Mouse (Mus musculus) ovary, postnatal 10 days (tissue): ENCODE data around the gene Tpte.

Source experiments
- DNase-seq: peaks from one replicate; pipeline ENCODE4 v3.0.0; 2022; ENCODE audit warnings: low spot score

Gene Tpte

DNA sequence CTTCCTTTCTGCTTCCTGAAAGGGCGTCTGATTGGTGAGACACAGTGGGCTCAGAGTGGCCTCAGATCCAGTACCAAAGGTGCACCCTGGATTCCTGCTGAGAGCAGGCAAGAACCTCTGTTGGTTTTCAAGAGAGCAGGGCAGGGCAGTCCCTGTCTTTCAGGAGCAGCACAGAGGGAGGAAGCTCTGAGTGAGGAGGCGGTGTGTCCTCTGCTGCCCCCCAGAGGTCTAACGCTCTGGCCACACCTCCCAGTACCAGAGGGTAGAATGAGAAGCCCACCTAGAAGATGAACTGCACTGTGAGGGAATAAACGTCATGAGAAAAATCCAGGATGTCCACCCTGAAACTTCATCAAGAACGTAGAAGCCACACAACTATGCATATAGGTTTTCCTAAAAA, 93.7 kb downstream of the Tpte start:
- no peak for DNase-seq

DNA sequence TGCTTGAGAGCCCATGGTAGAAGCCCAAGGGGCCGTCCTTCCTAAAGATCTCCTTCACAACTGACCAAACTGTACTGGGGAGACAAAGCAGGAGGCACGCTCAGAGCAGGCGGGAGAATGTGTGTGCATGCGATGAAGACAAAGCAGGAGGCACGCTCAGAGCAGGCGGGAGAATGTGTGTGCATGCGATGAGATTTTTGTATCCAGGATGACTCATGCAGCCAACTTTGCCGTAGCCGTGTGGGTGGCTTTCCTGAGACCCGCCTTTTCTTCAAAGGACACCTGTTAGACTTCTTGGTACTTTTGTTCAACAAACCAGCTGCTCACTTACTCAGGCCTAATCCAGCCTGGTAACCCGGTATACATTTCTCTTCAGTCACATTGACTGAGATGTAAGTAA, 97.7 kb downstream of the Tpte start:
- DNase-seq, result no peak

DNA sequence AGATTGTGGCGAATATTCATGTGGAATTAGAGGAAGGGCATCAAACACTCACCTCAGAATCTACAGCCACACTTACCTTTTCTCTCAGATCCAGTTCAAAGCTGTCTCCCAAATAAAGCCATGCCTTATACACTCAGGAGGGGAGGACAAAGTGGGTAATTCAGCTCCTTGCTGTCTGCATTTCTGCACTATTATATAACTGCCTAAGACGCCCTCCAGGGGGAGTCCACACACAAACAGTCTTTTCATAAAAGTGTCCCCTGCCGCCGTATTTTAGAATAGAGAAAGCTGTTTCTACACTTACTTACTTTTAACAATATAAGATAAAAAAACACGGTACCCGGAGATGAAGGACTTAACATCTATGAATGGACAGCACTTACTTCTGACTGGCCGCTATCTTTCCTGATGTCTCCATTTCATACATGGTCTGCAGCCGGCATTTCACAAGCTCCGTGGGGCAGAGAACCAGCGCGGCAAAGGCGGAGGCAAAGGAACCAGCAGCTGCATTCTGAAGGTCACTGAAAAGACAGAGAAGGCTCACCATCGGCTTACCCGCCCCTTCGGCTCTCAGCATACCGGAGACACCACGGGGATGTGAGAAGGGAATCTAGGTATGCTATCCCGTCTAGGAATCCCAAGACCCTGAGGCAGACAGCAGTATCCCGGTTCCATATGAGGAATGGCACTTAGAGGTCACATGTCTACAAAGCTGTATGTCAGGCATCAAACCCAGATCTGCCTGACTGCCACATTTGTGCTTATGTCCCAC, 99.8 kb downstream of the Tpte start:
- no peak for DNase-seq

DNA sequence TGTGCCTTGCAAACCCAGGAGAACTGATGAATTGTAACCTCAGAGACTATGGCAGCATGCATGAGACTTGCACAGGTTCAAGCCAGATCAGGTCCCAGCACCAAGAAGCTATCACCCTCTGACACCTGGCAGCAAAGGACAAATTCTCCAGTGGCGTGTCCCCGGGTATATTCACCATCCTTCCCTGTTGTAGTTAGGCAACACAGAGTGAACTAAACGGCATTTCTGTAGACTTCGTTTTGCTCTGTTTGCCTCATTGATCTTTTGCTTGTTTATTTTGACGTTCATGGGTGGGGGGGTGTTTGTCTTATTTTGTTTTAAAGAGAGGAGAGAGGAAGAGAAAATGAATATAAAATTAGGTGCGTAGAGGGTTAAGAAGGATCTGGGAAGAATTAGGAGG, 101.9 kb downstream of the Tpte start:
- no peak for DNase-seq

DNA sequence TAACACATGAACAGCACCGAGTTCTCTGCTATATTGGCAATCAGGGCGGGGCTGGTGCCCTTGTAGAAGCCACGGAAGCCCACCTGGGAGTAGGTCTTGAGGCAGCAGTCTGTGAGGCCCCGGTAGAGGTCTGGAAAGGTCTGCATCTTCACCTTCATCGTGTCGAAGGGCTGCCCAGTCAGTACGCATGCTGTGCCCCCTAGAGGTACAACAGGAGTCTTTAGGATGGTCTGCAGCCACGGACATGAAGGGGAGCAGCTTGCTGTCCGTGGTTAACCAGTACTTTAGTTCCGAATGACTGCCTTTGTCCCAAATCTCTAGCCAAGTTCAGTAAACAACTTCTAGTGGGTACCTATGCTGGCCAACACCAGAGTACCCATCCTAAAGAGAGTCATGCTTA, 106.6 kb downstream of the Tpte start:
- DNase-seq, result no peak

DNA sequence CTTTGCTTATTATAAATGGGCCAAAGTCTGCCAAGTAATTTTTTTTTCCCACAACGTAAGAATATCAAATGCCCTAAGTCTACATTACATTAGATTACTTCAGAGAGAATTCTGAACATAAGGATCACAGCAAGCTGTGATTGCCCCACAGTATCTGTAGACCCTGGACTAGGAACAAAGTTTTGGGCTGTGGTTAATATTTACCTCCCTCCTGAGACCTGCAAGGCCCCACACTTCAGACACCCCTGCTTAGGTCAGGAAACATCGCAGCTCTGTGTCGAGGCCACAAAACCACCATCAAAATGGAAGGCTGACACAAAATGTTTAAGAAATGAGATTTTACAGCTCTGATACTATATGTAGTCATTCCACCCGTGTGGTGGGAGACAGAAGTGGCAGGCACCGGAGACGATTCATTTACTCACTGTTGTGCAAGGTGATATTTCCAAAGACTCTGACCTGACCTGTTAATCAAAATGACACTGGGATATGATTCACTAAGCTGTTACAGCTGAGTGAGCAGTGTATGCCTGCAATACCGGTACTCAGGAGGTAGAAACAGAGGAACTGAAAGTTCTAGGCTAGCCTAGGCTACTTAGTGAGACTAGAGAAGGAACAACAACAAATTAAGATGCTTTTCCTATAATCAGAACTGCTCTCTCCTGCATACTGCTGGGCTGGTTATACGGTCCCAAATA, 107.7 kb downstream of the Tpte start:
- DNase-seq, result no peak

DNA sequence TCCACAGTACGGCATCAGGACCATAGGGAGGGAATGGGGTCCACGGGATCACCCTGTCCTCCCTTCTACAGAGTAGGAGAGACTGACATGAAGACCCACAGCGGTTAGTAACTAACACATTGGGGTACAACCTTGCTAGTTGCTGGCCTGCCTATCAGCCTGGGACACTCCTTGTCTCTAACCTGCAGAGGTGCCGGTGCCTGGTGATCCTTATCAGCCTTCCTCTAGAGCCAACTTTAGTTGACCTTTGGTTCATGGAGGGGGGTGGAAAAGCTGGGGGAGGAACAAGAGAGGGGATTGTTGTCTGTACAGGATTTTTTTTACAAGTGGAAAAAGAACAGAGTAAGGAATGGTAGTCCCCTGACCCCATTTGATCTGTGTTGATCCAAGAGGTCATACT, 111.2 kb downstream of the Tpte start:
- no peak for DNase-seq

DNA sequence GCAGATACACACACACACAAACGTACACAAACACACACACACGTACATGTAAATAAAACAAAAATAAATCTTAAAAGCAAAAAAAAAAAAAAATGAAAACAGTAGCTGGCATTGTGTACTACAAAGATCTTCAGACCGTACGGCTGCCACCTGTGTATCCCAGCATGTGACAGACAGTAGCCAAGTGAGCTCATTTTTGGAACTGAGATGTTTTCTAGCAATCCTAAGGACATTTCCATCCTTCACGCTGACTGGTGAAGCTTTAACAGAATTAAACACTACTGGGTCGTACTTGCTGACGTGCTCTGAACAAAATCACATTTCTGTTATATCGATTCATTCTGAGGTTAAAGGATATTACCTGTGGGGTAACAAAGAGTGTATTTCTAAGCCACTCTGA, 112.0 kb downstream of the Tpte start:
- no peak for DNase-seq

DNA sequence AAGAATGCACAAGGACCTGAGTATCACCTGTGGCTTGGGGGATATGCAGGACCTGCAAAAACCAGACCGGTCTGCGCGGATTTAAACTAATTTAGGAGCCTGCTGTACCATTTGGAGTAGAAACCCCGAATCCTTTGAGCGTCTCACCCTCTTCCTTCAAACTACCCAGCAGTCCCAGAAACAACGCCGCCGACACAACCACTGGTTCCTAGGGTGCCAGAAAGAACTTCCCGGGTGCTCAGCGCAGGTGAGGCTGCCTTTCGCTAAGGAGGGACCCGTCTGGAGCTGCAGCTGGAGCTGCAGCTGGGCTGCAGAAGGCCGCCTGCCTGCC, 114.5 kb downstream of the Tpte start:
- no peak for DNase-seq

DNA sequence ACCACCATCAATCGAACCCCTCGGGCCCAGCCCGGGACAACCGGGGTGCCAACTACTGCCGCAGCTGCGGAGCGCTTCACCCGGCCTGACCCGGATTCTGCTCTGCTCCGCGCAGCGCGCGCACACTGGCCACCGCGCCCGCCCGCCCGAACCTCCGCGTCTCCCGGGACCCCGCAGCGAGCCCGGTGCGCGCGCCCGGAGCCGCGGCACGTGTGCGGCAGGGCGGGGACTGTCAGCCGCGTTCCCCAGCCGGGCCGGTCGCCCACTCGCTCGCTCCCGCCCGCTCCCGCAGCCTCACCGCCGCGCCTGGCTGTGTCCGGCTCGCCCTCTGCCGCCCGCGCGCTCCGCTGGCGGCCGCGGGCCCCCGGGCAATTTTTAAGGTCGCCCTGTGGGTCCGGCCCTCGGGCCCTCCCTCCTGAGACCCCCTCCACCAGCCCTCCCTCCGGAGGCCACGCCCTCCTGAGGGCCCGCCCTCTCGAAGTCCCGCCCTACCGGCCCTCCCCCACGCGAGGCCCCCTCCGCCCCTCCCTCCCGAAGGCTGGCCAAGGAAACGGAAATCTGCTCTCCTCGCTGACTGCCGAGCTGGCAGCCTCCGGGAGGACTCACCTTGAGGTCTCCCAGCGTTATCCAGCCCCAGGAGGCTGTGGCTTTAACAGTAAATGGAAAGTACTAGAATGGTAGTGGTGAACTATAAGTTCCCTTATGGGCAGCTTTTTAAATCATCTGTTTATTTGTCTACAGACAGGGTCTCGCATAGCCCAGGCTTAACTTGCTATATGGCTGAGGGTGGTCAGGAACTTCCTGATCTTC, 115.1 kb downstream of the Tpte start, which contains the start of gene Slc25a15:
Gene Slc25a15 (minus strand): TSS at position 456 of the 810 bp plus-strand sequence.
- peak; percentile 82 for DNase-seq

DNA sequence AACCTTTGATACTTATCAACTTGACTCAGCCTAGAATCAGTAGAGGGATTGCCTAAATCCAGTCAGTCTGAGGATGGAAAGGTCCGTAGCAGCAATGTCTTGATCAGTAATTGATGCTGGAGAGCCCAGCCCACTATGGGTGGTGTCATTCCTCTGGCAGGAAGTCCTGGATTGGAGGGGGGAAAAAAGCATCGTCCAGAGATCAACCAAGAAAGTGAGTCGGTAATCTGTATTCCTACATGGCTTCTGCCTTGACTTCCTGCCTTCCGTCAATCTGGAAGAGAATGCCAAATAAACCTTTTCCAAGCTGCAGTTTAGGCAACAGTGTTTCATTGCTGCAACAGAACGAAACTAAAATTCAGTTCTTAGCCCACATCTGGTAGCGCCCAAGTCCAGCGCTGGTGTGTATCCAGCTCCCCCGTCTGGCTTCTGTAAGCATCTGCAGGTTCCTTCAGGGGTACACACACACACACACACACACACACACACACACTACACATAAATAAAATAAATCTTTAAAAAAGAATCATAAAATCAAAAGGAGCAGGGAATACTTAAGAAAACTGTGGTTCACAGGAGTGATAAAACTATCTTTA, 116.1 kb downstream of the Tpte start:
- no peak for DNase-seq

DNA sequence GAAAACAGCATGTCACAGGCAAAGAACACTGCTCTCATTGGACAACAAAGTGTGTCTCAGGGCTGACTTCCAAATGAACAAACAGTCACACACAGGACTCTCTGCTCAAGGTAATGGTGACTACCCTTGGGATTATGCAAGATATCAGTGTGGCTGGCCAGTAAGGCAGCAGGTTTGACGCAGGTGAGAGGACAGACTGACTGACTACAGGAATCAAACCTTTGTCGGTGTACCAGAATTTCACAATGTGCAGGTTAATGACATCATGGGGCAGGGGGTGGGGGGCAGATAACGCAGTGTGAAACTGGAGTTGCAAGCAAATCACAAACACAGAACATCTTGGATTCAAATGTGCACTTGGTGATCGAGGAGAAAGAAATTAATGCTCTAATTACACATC, 117.4 kb downstream of the Tpte start:
- no peak for DNase-seq

DNA sequence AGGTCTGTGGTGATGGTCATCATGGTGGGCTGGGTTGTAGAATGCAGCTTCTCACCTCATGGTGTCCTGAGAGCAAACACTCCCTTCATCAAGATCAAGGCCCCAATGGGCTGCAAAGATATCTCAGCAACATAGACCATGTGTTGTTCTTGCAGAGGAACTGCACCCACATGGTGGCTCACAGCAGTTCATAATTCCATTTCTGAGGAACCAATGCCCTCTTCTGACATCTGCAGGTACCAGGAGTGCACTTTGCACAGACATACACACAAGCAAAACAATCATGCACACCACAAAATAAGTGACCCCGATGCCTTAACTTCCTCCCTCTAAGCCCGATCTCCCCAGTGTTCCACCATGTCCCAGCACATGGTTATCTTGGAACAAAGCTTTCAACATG, 120.0 kb downstream of the Tpte start:
- no peak for DNase-seq

DNA sequence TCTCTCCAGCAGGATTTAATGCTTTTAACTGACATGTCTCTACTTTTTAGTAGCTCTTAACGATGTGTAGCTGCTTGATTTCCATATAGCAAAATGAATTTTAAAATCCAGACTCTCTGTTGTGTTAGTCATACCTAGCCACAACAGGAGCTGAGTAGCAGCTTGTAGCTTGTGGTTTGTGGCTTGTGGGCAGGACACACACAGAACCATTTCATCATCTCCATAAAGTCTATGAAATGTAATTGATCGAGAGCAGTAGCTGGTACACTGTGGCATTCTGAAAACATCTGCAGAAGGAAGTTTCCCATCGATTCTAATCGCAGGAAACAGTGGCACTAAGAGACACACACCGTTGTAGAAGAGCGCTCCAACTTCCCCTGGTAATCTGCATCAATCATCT, 122.5 kb downstream of the Tpte start:
- DNase-seq, result no peak

DNA sequence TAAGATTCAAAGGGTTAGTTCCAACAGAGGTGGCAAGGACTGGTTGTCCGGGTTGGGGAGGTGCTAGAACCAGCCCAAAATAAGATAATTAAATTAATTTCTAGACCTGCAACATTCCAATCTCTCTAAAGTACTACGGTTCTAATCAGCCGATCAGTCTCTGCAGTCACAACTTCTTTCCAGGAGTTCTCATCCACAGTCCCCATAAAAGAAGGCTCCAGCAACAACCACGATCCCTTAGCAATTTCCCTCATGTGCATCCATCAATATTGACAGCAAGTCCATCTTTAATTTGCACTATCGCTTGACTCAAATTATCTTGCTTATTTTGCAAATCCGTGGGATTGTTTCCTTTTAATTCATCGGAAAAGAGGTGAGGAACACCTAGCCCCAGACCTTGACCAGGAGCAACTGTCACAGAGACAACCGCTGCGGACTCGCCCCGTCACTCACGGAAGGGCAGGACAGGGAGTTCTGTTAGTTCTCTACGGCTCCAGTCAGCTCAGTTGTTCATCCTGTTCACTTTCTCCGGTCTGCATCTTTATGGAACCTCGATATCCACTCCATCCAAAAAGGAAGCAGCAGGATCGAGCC, 127.5 kb downstream of the Tpte start:
- no peak for DNase-seq

DNA sequence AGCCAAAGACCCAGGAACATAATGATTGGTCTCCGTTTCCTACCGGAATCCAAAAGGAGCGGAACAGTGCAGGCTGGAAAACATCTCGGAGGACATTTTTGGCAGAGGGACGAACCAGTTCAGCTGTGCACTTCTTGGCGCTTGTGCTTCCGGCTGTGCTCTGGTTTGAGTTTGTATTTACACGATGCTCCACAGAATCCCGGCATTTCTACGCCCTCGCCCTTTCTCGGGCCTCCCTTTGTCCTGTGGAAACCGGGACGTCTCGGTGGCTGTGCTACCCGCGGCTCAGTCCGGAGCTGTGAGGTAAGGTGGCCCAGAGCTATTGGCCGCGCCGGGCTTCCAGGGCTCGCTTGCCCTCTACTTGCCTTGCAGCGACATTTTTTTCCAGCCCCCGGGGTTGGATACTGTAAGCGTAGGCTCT, 128.1 kb downstream of the Tpte start, which contains the start of gene Mrps31:
Gene Mrps31 (plus strand): TSS at position 80 of the 421 bp plus-strand sequence.
- DNase-seq, result peak; percentile 53

DNA sequence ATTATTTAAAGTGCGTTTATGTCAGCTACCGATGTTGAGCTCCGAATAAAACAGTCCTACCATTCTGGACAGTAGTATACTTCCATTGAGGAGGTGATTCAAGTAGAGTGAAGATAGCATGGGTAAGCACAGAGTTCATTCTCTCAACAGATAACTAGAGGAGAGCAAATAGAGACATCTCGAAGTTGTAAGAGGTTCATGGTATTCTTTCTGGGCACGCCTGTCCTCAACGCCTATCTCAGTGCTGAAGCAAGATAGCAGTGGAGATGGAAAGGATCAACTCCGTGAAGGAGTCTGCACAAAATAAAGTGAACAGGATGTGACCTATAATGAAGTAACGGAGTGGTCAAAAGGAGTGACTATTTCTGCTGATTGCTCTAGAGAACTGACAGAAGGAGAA, 128.7 kb downstream of the Tpte start:
- DNase-seq, result no peak
